Mouse (Mus musculus) right cerebral cortex, adult 18-20 months (tissue): Measurements from ENCODE around the gene Adgrl4.

Experiments
- DNase-seq: peaks from one replicate; pipeline ENCODE4 v3.0.0; 2022; ENCODE audit warnings: mixed read lengths

Adgrl4 gene

GRCm38 (mm10) chr3:151505606-151506005 lies 67.9 kb downstream of the Adgrl4 start:
- DNase-seq = no peak

GRCm38 (mm10) chr3:151511184-151511583 lies 73.5 kb downstream of the Adgrl4 start:
- DNase-seq = no peak

- no peak for DNase-seq
Measured at GRCm38 (mm10) chr3:151547182-151547581, 109.5 kb downstream of the Adgrl4 start.

GRCm38 (mm10) chr3:151551002-151551401 lies 113.3 kb downstream of the Adgrl4 start:
- peak; percentile 41 for DNase-seq

- DNase-seq = no peak
Measured at GRCm38 (mm10) chr3:151556635-151557034, 118.9 kb downstream of the Adgrl4 start.

- DNase-seq = no peak
Measured at GRCm38 (mm10) chr3:151557125-151557524, 119.4 kb downstream of the Adgrl4 start.

GRCm38 (mm10) chr3:151557607-151558006 lies 119.9 kb downstream of the Adgrl4 start:
- DNase-seq = no peak

- no peak for DNase-seq
Measured at GRCm38 (mm10) chr3:151558374-151558773, 120.7 kb downstream of the Adgrl4 start.

GRCm38 (mm10) chr3:151565664-151566621 lies 128.3 kb downstream of the Adgrl4 start:
- DNase-seq = no peak

- DNase-seq = no peak
Measured at GRCm38 (mm10) chr3:151566629-151567028, 128.9 kb downstream of the Adgrl4 start.

GRCm38 (mm10) chr3:151567541-151567940 lies 129.9 kb downstream of the Adgrl4 start:
- DNase-seq = no peak

GRCm38 (mm10) chr3:151572089-151572488 lies 134.4 kb downstream of the Adgrl4 start:
- no peak for DNase-seq

GRCm38 (mm10) chr3:151575292-151575691 lies 137.6 kb downstream of the Adgrl4 start:
- DNase-seq = no peak

- DNase-seq = peak; percentile 43
Measured at GRCm38 (mm10) chr3:151576155-151576554, 138.5 kb downstream of the Adgrl4 start.

- DNase-seq = no peak
Measured at GRCm38 (mm10) chr3:151591904-151592303, 154.2 kb downstream of the Adgrl4 start.
